Mouse (Mus musculus) lung, postnatal 4 days (tissue): ENCODE data around the gene Olfr952.

Source experiments
- DNase-seq, 2 experiments: peaks; one replicate each; pipeline ENCODE4 v3.0.0; 2021

The Olfr952 gene

DNA sequence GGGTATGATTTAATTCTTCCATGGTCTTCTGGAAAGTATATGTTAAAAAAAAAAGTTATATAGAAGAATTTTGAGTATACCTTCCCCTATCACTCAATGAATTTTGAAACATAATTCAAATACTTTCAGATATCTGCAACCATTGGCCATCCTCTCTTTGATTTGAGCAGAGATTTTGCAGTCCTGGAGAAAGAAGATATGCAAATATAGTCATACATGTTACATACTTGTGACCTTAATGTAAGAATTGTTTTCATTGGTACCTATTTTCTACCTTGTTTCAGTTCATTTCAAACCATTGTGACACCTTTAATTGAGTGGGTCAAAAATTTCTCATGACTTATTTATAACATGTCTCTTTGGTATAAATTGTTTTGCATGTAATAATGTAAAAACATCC, at the start of gene Olfr952:
Olfr952 (minus strand) TSS at position 101 of the 400 bp plus-strand sequence.
- DNase-seq, result no peak

DNA sequence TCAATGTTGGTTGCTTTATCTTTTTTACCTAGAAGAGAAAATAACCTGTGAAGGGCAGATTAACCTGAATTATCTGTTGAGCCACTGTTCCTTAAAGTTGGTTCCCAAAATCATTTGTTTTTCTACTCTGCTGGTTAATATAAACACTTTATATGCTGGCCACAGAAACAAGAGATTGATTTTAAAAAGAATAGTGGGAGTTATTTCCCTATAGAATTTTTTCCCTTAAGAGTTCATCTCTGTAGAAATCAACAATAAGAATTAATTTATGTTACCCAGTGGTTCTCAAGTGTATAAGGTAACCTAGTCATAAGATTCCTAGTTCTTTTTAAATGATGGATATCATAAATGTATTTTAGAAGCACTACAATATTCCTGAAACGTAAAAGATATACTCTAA, 44.9 kb upstream of the Olfr952 start, which contains the start of gene Olfr955:
Olfr955 (minus strand) TSS at position 101 of the 400 bp plus-strand sequence.
- DNase-seq, result no peak

DNA sequence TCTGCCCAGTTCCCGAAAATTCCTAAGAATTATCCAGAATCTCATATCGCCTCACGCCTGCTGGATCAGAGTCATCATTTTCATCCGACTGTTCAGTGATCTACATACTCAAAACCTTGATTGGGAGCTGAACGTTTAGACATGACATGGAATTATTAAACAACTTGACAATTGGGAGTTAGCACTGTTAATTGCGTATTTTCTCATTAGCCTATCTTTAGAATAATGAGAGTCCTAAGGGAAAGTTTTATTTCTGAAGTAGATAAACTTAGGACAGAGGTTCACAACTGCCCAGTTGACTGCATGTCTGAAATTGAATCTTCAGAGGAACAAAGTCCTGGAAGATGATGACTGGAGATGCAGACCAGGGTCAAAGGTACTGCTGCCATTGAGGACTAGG, 29.5 kb upstream of the Olfr952 start, which contains the start of gene Olfr954:
Olfr954 (plus strand) TSS at position 301 of the 400 bp plus-strand sequence.
- DNase-seq, result no peak

DNA sequence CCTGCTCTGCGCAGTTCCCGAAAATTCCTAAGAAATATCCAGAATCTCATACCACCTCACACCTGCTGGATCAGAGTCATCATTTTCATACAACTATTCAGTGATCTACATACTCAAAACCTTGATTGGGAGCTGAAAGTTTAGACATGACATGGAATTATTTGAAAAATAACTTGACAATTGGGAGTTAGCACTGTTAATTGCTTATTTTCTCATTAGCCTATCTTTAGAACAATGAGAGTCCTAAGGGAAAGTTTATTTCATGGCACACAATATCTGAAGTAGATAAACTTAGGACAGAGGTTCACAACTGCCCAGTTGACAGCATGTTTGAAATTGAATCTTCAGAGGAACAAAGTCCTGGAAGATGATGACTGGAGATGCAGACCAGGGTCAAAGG, 39.8 kb downstream of the Olfr952 start, which contains the start of gene Olfr951:
Olfr951 (plus strand) TSS at position 301 of the 400 bp plus-strand sequence.
- no peak for DNase-seq
